Mouse (Mus musculus) liver (tissue): Measurements from ENCODE around the gene Mgst2.
A peak's percentile ranks its signal among the peaks of the same experiment; 100 is the strongest.

ENCODE experiments used
- DNase-seq: peaks from one replicate; pipeline ENCODE4 v3.0.0-alpha.2; 2020; ENCODE audit warnings: mixed read lengths

Mgst2 gene

DNA sequence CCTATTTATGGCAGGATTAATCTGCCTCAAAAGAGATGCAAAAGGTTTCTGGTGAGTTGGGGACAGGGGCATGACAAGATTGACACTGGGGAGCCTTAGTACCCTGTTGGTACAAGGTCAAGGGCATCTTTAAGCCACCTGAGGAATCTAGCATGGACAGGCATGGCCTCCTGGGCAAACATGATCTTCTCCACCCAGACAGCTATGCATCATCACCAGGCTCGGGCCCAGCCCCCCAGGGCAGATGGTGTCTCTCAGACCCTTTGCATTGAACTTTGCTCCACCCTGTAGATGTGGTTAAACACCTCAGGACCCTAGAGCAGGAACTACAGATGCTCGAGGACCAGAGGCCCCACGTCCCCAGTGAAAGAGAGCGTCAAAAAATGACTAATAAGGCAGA lies at the start of gene Mgst2:
Mgst2 (plus strand) TSS at position 301 of the 400 bp plus-strand sequence.
- no peak for DNase-seq

- DNase-seq, result peak; percentile 71
Observed at GRCm38 (mm10) chr3:51611972-51612371, 48.2 kb upstream of the Mgst2 start.

GRCm38 (mm10) chr3:51612398-51613356 lies 47.5 kb upstream of the Mgst2 start:
- DNase-seq, result no peak

DNA sequence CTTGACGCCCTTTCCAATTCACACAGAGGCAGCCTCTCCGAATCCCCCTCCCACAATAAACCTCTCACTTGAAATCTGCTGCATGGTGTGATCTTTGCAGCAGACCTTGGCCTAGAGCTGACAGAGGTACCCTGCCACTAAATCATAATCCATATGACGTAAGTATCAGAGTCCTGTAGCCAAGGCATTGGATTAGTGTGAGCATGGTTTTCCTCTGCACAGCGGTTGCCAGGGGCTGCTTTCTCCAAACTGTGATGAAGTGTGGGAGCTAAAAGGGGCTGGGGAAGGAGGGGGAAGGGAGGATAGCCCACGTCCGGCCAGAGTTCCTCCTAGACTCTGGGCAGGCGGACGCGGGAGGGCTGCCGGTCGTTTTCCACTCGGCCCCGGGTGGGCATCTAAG lies 45.9 kb upstream of the Mgst2 start:
- DNase-seq, result no peak

- no peak for DNase-seq
Observed at GRCm38 (mm10) chr3:51623956-51624355, 36.2 kb upstream of the Mgst2 start.

GRCm38 (mm10) chr3:51627741-51628140 lies 32.4 kb upstream of the Mgst2 start:
- no peak for DNase-seq

- DNase-seq, result no peak
Observed at GRCm38 (mm10) chr3:51628977-51629376, 31.2 kb upstream of the Mgst2 start.

- no peak for DNase-seq
Observed at GRCm38 (mm10) chr3:51630746-51631145, 29.4 kb upstream of the Mgst2 start.

DNA sequence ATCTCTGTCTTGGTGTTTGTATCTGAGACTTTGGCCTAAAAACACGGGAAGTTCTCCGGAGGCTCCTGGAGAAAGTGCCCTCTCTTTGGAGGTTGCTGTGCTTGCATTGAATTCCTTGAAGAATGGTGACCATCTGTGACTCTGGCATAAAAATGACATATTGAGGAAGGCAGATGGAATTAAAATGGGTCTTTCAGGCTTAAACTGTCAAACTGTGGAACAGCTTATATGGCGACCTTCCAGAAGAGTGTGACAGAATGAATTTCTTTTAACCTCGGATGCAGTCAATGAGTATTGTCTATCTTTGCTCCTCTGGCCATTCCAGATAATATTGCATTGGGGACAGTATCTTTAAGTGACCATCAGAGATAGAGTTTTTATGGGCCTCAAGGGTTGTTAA lies 28.2 kb upstream of the Mgst2 start:
- no peak for DNase-seq

- no peak for DNase-seq
Observed at GRCm38 (mm10) chr3:51634451-51634850, 25.7 kb upstream of the Mgst2 start.

- no peak for DNase-seq
Observed at GRCm38 (mm10) chr3:51635960-51636359, 24.2 kb upstream of the Mgst2 start.

DNA sequence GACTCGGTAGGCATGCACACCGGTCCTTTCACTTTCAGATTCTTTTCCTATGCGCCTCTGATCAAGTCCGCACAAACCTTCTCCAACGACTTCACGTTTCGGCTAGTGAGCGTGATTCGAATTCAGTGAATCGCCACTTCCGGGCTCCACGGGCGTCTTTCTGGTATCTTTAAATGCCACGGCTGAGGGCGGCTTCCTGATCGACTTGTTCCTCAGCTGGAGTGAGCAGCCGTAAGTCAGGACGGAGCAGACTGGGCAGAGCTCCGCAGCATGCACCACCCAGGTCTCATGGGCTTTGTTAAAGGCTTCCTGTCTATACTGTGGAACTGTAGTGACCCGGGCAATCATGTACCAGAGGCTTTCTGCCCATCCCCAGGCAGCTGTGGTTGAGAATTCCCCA lies 23.5 kb upstream of the Mgst2 start:
- DNase-seq, result peak; percentile 15

GRCm38 (mm10) chr3:51637326-51637725 lies 22.8 kb upstream of the Mgst2 start:
- DNase-seq, result no peak

DNA sequence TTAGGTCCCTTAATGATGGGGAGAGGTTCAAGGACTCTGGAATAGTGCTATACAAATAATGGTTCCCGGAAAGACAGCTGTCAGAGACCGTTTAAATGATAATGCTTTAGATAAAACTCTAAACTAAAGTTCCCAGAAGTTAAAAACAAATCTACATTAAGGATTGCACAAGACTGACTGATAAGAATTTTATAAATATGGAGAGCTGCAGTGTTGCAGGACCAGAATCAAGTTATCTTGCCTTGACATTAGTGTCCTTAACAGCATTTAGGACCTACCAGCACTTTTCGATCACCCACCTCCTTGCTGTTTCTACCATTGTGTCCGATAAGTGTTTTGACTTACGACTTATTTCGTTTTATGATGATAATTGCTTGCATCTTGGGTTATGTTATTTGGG lies 21.9 kb upstream of the Mgst2 start:
- DNase-seq, result no peak

DNA sequence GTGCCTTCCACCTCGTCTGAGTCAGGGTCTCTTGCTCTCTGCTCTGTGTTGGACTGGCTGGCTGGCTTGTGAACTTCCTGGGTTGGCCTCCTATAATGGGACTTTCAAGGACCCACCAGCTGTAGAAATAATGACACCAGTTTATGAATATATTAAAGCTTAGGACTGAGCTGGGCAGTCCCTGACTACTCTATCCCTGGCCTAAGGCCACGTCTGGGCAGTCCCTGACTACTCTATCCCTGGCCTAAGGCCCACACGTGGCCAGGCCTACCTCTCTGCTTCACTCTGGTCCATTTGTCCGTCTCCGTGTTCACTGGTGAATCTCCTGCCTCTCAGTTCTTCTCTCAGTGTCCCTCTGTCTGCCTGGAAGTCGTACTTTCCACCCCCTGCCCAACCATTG lies 14.7 kb upstream of the Mgst2 start:
- no peak for DNase-seq

DNA sequence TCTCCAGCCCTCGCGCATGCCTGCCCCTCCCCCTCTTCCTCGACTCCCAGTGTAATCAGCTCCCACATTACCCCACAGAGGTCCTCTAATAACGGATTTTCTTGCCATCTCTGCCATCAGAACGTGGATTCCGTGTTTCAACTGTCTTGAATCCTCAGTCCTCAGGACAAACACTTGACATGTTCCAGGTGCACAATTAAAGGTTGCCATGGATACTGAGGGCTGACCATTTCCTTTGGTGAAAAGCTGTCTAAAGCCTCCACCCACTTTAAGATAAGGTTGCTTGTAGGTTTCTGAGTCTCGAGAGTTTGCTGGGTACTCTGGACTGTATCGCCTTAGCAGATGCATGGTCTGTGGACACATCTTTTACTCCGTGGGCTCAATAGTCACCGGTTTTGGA lies 13.9 kb upstream of the Mgst2 start:
- no peak for DNase-seq

DNA sequence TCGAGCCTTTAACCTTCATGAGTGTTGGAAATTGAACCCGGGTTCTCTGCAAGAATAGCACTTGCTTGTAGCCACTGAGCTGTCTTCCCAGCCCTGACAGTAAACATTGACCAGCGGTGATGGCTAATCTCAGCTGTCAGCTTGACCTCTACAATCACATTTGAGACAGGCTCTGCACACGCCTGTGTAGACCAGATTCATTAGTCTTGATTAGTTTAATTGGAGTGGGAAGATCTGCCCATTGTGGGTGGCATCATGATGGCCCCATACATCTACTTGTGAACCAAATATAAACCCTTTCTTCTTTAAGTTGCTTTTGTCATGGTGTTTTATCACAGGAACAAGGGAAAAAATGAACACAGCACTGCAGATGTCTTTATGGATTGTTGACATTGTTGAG lies 12.8 kb upstream of the Mgst2 start:
- no peak for DNase-seq

GRCm38 (mm10) chr3:51648037-51648664 lies 12.0 kb upstream of the Mgst2 start:
- DNase-seq, result peak; percentile 73

- no peak for DNase-seq
Observed at GRCm38 (mm10) chr3:51649426-51649825, 10.7 kb upstream of the Mgst2 start.

- DNase-seq, result no peak
Observed at GRCm38 (mm10) chr3:51649986-51650385, 10.2 kb upstream of the Mgst2 start.

- no peak for DNase-seq
Observed at GRCm38 (mm10) chr3:51651149-51651548, 9.0 kb upstream of the Mgst2 start.

DNA sequence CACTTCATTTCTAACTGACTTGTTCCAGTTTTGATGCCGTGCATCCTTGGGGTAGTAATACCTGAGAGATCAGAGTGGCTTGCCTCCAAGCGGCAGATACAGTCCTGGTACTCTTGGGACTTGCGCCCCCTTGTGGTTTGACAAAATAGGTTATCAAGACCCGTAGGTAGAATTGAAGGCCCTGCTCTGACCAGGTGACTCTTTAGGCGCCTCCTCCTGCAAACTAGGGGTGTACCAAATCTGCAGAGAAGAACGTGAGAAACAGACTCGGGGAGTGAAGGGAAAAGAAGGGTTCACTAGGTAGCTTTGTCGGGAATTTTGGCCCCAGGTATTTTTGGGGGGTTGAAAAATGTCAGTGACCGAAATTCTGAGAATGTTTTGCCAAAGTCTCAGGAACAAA lies 7.9 kb upstream of the Mgst2 start:
- peak; percentile 89 for DNase-seq

GRCm38 (mm10) chr3:51652701-51653100 lies 7.5 kb upstream of the Mgst2 start:
- peak; percentile 78 for DNase-seq
